Mouse (Mus musculus): ENCODE measurements at regions not wholly inside any gene's neighbourhood (a gene's known extent, or its start where the extent isn't known, plus 50 kb on each side); places are given as distances from the start of the nearest gene placed in this dataset.

DNA sequence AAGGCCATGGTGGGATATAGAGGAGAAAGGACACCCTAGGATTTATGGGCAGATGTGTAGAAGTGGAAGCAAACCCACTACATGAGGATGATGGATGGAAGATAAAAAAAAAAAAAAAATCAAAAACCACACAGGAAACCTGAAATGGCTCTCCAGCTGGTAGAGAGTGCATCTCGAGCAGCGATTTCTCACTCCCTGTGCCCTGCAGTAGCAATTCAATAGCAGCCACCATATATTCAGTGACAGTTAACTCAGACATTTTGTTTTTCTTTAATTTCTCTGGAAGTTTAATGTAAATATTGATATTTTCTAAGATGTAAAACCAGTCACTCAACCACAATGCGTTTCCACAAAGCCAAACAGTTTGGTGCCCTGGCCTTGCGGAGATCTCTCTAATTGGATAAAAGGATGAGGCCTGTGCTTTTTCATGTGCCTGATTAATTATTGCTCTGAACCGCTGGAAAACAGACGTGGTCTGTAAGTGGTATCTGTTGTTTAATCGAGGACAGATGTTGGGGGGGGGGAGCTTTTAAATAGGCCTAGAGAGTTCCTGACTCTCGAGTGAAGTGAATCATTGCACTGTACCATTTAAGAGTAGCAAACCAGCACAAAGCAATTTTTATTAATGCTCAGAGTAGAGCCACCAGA is 68.0 kb upstream of the Shisa3 start:
- no peak overlapping the region for H3K4me2 ChIP-seq
- no peaks in the 10 kb centered on the region for H3K4me1 ChIP-seq
- H3K27ac ChIP-seq = no peak overlapping the region
- ATAC-seq (ENCODE audit: insufficient number of reproducible peaks, insufficient read depth, low FRiP score, low TSS enrichment, low read depth) = no peak
- peaks cover 15% of the 10 kb centered on the region for H3K27me3 ChIP-seq
- H3K4me3 ChIP-seq = no peak overlapping the region
- H3K9ac ChIP-seq = no peak overlapping the region
- 38% methylated on average over 8 of the region's 8 CpGs for WGBS
- no peaks in the 10 kb centered on the region for H3K36me3 ChIP-seq
- H3K9me3 ChIP-seq = no peaks in the 10 kb centered on the region

DNA sequence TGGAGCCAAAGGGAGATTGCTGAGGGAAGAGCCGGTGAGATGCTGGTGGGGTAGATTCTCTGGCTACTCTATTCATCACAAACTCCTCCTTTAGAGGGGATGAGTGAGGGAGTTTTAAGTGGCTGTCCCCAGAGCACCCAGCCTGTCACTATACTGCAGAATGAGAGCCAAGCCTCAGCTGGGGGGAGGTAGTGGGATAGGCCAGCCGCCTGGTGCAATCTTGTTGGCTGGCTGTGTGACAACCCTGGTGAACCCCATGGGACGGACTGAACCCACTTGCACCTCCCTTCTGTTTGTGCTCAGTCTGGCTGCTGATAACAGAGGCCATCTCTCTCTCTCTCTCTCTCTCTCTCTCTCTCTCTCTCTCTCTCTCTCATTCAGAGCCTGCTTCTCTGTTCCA is 65.8 kb upstream of the Shisa3 start:
- no peak for ATAC-seq (ENCODE audit: insufficient number of reproducible peaks, insufficient read depth, low FRiP score, low TSS enrichment, low read depth)
- H3K9me3 ChIP-seq = no peaks in the 10 kb centered on the region
- no peak overlapping the region for H3K27ac ChIP-seq
- H3K36me3 ChIP-seq = no peaks in the 10 kb centered on the region
- no peaks in the 10 kb centered on the region for H3K4me1 ChIP-seq
- no peak overlapping the region for H3K4me2 ChIP-seq
- 83% methylated on average over 3 of the region's 3 CpGs for WGBS
- H3K27me3 ChIP-seq = peaks cover 8% of the 10 kb centered on the region
- no peak overlapping the region for H3K9ac ChIP-seq
- H3K4me3 ChIP-seq = no peak overlapping the region

DNA sequence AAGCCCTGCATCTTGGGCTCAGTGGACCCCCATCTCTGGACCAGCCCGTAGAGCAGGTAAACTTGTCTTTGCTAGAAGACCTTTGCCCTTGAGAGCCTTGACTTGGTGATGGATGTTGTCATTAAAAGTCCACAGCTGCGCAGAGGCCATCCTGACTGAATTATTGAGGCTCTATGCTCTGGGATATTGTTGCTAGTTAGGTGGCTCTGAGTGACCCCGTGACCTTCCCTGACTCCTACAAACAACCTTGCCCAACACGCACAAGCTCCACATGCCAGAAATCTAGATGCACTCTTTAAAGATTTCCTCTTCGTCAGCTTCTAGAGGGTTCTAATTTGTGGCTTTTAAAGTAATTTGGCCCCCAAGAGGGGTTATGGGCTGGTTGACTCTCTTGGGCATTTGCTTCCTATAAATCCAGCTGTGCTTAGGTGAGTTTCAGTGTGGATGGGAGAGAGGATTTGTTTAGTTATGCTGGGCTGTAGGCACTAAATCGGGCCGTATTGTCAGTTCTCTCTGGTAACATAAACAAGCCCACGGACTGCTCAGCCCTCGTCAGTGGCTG is 63.6 kb upstream of the Shisa3 start:
- Histone ChIP-seq H3K27ac (no peak overlapping the region), H3K4me2 (no peak overlapping the region), H3K4me3 (no peak overlapping the region), H3K9ac (no peak overlapping the region), H3K4me1 (no peaks in the 10 kb centered on the region), H3K36me3 (no peaks in the 10 kb centered on the region), H3K9me3 (no peaks in the 10 kb centered on the region), H3K27me3 (peaks cover 4% of the 10 kb centered on the region; the same call in 1 of the 2 replicates)
- ATAC-seq (ENCODE audit: insufficient number of reproducible peaks, insufficient read depth, low FRiP score, low TSS enrichment, low read depth) = no peak
- 66% methylated on average over 9 of the region's 9 CpGs for WGBS

DNA sequence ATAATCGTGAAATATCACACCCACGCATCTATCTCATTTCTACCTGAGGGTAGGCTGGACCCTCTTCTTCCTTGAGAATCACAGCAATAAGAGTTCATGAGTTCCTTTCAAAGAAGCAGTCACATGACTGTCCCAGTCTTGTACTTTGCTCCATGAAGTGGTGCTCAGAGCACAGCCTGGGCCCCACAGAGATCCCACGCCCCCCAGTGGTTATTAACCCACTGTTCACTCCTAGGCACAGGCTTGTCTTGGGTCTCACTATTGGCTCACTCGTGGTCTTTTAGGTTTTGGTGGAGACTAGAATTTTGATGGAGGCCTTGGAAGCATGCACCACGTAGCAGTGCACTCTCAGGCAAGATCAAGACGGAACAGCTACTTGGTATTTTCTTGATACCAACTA is 57.4 kb upstream of the Shisa3 start:
- Histone ChIP-seq H3K4me2 (no peak overlapping the region), H3K4me3 (no peak overlapping the region), H3K9ac (no peak overlapping the region), H3K9me3 (no peaks in the 10 kb centered on the region), H3K4me1 (no peaks in the 10 kb centered on the region), H3K27ac (no peak overlapping the region), H3K27me3 (no peaks in the 10 kb centered on the region), H3K36me3 (no peaks in the 10 kb centered on the region)
- no peak for ATAC-seq (ENCODE audit: insufficient number of reproducible peaks, insufficient read depth, low FRiP score, low TSS enrichment, low read depth)
- 88% methylated on average over 6 of the region's 6 CpGs for WGBS

DNA sequence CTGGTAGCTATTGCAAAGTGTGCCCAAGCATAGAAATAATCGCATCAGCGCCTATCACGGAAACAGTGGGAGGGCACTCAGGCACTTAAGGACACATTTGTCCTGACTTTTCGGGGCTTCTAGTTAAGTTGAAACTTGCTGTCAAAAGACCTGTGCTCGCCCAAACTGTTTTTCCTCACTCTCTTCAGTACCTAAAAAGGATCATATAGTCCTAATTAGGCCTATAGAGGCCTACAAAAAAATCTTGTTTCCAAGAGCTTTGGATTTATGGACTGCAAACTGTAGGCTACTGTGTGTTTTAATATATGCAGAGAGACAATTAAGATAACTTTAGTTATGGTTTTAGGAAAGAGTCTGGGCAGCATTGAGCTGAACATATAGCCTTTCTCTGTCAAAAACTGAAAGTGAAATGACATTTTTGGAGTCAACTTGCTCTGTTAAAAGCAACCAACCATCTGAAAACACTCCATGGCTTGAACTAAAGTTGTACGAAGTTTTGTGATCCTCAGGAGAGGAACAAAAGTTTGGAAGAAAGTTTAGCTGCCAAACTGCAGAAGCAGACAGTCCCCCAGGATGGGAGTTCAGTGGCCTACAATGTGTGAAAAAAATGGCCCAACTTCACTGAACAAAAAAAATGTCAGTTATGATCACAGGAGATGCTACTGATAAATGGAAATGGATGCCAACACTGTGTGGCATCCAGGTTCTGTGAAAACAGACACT is 55.9 kb upstream of the Shisa3 start:
- Histone ChIP-seq H3K4me2 (no peak overlapping the region), H3K4me3 (no peak overlapping the region), H3K36me3 (no peaks in the 10 kb centered on the region), H3K27ac (no peak overlapping the region), H3K4me1 (no peaks in the 10 kb centered on the region), H3K9ac (no peak overlapping the region), H3K9me3 (no peaks in the 10 kb centered on the region), H3K27me3 (no peaks in the 10 kb centered on the region)
- 82% methylated on average over 6 of the region's 6 CpGs for WGBS
- ATAC-seq (ENCODE audit: insufficient number of reproducible peaks, insufficient read depth, low FRiP score, low TSS enrichment, low read depth) = no peak

DNA sequence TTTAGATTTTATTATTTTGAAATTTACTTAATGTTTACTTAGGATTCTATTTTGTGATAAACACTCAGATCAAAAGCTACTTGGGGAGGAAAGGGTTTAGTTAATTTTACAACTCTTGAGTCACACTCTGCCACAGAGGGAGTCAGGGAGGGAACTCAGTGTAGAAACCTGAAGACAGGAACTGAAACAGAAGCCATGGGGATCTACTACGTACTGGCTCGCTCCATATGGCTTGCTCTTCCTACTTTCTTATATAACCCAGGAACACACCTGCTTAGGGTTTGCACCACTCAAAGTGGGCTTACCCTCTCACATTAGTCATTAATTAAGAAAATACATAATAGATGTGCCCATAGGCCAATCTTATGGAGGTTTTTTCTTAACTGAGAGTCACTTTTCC is 54.8 kb upstream of the Shisa3 start:
- H3K4me3 ChIP-seq = no peak overlapping the region
- H3K36me3 ChIP-seq = no peaks in the 10 kb centered on the region
- H3K27ac ChIP-seq = no peak overlapping the region
- no peaks in the 10 kb centered on the region for H3K9me3 ChIP-seq
- no peak for ATAC-seq (ENCODE audit: insufficient number of reproducible peaks, insufficient read depth, low FRiP score, low TSS enrichment, low read depth)
- WGBS = 80% methylated on average over 2 of the region's 2 CpGs
- no peaks in the 10 kb centered on the region for H3K27me3 ChIP-seq
- H3K4me1 ChIP-seq = no peaks in the 10 kb centered on the region
- H3K9ac ChIP-seq = no peak overlapping the region
- H3K4me2 ChIP-seq = no peak overlapping the region

All from embryonic facial prominence, embryonic 13.5 days (tissue).